Mouse (Mus musculus) cortical plate, adult 2 months (tissue): Measurements from ENCODE around the gene Slc35a3. TPM values are rescaled to one million over a fixed set of nuclear protein-coding genes. Genes with fewer than 3 reads are reported as not detected.

Experiments
- H3K27ac ChIP-seq: fragments of 200-500 bp; 2 replicates; pipeline ENCODE4 v1.5.1; 2012; ENCODE audit warnings: low read length, control low read depth, inconsistent platforms; ENCODE audit not compliant: insufficient read depth
- H3K4me1 ChIP-seq: fragments of 200-500 bp; 2 replicates; pipeline ENCODE4 v1.6.1; 2011; ENCODE audit warnings: low read length; ENCODE audit not compliant: control insufficient read depth, insufficient read depth
- H3K4me3 ChIP-seq: fragments of 200-500 bp; 2 replicates; pipeline ENCODE4 v1.5.1; 2011; ENCODE audit warnings: mild to moderate bottlenecking, low read length, control low read depth; ENCODE audit not compliant: insufficient read depth
- CTCF ChIP-seq: fragments of 200-500 bp; IDR thresholded peaks from 2 replicates; pipeline ENCODE4 v1.5.1; 2011; ENCODE audit warnings: mild to moderate bottlenecking, control low read depth, low read length; ENCODE audit not compliant: insufficient read depth; ENCODE audit errors: extremely low read depth
- POLR2A ChIP-seq: fragments of 200-500 bp; IDR thresholded peaks from 2 replicates; pipeline ENCODE4 v1.6.1; 2011; ENCODE audit warnings: mild to moderate bottlenecking, low read length, control low read depth; ENCODE audit not compliant: insufficient read depth; ENCODE audit errors: extremely low read depth
- polyA plus RNA-seq: library from polyadenylated mRNA; depleted of rRNA; stranded (reverse); fragments of >200 nt; gene quantifications from 2 replicates; pipeline ENCODE4 v1.2.3, GENCODE M21; 2012

Gene Slc35a3
- polyA plus RNA-seq, 1 experiment: 12.2 TPM

DNA sequence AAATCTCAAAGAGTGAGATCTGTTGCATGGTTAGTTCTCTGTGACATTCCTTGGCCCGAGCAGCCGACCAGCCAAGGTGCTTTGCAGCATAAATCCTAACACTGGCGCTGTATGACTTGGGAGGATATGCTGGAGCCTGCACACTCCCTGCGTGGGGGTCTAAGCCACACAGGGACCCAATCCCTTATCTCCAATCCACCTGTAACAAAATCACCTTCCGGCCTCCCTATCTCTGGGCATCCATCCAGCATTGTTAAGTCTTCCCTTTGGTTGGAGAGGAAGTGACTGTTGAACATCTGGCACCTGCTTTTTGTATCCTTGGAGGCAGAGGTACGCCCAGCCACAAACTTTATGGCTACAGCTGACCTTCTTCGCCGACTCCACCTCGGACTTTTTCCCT lies 14.2 kb upstream of the Slc35a3 start:
- Histone ChIP-seq H3K4me1 (no peaks in the 10 kb centered on the region), H3K4me3 (no peak overlapping the region), H3K27ac (no peak overlapping the region)
- TF ChIP-seq POLR2A: no peak
- TF ChIP-seq CTCF: no peak

DNA sequence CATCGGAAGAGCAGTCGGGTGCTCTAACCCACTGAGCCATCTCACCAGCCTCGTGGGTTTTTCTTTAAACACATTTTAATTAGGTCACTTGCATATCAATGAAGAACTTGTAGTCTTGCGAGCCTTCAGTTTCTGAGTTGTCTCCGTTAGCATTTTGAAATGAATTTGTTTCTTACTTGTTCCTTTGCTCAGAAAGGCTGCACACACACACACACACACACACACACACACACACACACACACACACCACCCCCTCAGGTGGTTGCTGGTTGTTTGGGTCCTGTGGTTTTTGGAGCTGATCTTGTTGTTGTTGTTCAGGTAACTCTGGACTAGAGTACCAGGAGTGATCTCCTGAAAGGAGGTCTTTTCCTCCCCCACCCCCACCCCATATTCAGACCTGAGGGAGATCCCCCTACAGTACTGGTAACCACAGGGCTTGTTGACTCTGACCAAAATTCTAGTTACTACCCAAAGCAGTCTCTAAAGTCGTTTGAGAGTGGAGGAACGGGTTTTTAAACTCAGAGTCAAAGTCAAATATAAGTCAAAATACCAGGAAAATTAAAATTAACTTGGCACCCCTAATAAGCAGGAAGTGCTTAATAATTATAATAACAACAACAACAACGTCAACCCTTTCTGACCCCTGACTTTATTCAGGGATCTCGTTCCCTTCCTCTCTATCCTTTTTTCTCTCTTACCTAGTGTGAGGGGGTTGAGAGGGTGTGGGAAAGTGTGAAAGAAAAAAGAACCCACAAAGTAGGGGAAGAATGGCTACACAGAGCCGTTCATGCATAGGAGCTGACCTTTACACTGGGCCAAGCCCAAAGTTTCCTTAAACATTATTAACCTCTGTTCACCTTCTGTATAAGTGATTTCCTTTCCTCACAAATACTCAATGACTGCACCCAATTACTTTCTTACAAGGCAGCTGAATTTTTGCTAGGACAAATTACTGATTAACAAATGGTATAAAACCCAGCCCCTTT lies 11.2 kb upstream of the Slc35a3 start:
- no peak overlapping the region for H3K27ac ChIP-seq
- H3K4me1 ChIP-seq: no peaks in the 10 kb centered on the region
- no peak overlapping the region for H3K4me3 ChIP-seq
- no peak for TF ChIP-seq POLR2A
- TF ChIP-seq CTCF: no peak

DNA sequence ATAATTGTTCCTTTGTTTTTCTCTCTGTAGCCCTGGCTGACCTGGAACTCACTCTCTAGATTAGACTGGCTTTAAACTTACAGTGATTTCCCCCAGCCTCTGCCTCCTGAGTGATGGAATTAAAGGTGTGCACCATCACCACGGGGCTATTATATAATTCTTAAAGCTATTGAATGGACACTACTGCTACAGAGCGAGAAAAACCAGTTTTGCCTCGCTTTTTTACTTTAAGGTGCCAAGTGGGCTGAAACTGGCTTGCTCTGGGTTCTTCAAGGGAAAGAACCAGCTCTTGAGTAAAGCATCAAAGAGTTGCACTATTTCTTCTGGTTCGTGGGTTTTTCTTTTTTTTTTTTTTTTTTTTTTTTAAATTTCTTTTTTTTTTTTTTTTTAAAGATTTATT lies 10.3 kb upstream of the Slc35a3 start:
- Histone ChIP-seq H3K27ac (no peak overlapping the region), H3K4me3 (no peak overlapping the region), H3K4me1 (no peaks in the 10 kb centered on the region)
- TF ChIP-seq CTCF: no peak
- no peak for TF ChIP-seq POLR2A

DNA sequence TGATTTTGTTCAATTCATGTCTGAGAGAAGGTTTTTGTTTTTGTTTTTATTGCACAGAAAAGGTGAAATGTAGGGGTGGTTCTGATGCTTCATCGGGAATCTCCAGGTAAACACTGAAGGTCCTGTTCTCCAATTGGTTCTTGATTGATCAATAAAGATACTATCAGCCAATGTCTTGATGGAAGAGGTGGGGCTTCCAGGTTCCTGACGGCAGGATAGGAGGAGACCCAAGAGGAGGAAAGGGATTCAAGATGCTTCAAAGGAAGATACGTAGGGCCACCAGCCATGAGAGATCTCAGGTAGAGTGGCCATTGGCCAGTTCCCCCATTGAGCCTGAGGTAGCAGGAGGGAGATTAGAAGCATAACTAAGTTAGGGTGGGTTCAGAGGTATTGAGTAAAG lies 6.3 kb upstream of the Slc35a3 start:
- Histone ChIP-seq H3K4me1 (no peaks in the 10 kb centered on the region), H3K27ac (no peak overlapping the region), H3K4me3 (no peak overlapping the region)
- TF ChIP-seq POLR2A (no peak), CTCF (no peak)

DNA sequence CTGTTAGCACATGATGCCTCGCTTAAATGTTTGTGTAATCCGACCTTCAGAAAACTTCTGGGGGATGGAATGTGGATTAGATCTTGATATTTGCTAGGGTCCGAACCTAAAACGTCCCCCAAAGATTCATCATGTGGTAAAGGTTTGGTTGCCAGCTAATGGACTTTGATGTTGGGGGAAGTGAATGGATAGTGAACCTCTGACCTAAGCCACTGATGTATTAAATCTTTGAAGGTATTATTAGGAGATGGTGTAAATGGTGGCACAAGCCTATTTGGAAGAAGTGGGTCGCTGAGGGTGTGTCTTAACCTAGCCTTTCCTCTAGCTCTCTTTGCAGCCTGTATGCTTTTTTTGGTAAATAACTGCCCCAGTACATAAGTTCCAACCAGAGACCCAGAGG lies 400 bp upstream of the Slc35a3 start:
- no peak for TF ChIP-seq POLR2A
- TF ChIP-seq CTCF: no peak
- H3K27ac ChIP-seq: no peak overlapping the region
- peak overlapping the region; percentile 99; the same call in 1 of the 2 replicates for H3K4me3 ChIP-seq
- no peaks in the 10 kb centered on the region; the same call in 1 of the 2 replicates for H3K4me1 ChIP-seq

DNA sequence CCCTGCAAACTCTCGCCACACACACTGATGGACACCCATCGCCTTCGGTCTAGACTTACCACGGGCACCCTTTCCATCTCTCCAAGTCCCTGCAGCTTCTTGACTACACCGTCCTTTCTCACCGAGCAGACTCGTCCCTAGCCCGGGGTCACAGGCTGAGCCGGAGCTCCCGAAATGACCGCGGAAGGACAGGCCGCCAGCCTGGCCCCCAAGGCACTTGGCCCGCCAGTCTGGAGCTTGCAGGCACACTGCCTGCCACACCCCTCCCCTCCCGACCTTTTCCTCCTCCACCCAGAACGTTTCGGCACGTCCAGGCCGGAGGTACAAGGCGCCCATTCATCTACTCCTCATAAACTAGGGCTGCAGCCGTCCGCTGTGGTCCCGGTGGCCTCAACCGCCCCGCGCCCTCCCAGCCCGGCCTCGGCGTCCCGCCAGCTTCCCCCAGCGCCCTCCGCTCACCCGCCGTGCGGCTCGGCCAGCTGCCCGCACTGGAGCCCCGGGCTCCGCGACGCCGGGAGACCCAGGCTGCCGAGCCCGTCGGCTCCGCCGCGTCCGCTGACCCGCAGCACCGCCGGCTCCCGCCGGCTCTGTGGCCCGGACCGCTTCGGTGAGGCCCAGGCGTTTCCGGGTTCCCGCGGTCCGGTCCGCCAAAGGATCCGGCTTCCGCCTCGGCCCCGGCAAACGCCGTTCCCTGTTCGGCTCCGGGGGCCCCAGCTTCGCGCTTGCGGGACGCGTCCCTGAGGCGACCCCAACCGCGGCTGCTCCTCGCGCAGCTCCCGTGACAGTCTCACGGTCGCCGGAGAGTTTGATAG lies 801 bp downstream of the Slc35a3 start:
- Histone ChIP-seq H3K4me1 (no peaks in the 10 kb centered on the region; the same call in 1 of the 2 replicates), H3K27ac (peak overlapping the region; percentile 26; the same call in 1 of the 2 replicates), H3K4me3 (peak overlapping the region; percentile 99)
- peak; percentile 14; the same call in 1 of the 2 replicates for TF ChIP-seq POLR2A
- no peak for TF ChIP-seq CTCF

DNA sequence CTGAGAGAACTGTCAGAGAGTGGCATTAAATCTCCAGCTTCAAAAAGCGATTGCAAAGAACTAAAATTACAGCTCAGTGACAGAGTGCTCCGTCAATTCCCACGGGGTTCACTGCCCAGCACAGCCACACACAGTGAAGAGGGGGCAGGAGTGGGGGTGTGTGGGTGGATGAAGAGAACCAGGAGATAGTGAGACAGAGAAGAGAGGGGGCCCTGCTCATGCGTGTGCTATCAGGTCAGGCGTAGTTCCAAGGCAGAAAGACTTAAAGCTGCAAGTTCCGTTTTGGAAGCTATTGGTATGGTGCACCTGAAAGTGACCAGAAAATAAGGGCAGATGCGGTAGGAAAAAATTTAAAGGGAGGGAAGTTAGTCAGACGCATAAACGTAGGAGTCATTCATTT lies 1.7 kb downstream of the Slc35a3 start:
- TF ChIP-seq POLR2A (no peak), CTCF (no peak)
- no peaks in the 10 kb centered on the region; the same call in 1 of the 2 replicates for H3K4me1 ChIP-seq
- no peak overlapping the region for H3K27ac ChIP-seq
- H3K4me3 ChIP-seq: peak overlapping the region; percentile 99; the same call in 1 of the 2 replicates

DNA sequence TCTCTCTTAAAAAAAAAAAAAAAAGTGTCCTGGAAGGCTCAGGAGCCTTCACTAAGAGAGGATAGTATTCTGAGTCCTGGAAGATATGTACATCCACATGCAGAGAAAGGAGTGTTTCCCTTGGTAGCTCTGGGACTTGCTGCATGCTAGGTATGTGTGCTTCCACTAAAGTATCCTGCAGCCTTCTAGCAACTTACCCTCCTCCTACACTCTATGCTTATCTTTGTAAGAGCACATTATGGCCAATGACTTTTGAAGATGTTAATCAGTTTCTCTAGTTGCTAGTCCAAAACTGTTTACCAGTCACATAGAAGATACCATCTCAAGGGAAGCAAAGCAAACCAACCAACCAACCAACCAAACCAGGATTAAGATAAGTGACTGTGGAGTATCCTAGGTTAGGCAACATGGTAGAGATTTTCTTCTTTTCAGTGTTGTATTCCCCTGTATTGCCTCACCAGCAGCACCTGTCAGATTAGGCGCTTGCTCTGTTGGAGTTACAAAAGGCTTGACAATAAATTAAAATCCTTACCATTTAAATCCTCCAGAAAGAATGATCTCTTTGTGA lies 6.9 kb downstream of the Slc35a3 start:
- no peaks in the 10 kb centered on the region for H3K4me1 ChIP-seq
- TF ChIP-seq POLR2A: no peak
- no peak for TF ChIP-seq CTCF
- H3K4me3 ChIP-seq: no peak overlapping the region
- no peak overlapping the region for H3K27ac ChIP-seq

DNA sequence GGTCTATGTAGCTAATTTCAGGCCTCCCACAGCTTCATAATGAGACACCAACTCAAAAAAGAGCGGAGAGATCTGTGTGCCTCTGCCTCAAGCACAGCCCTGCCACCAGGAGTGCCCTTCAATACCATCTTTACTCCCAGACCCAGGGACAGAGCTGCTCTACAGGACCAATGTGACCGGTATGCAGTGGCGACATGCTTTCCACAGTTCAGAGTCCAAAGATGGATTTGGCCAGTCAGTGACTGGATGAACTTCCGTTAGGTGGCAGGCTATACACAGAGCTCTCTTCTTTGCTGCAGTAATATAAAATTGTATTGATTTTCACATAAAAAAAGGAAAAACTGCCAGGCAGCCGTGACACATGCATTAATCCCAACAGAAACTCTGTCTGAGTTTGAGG lies 8.8 kb downstream of the Slc35a3 start:
- H3K4me3 ChIP-seq: no peak overlapping the region
- H3K4me1 ChIP-seq: no peaks in the 10 kb centered on the region
- H3K27ac ChIP-seq: no peak overlapping the region
- TF ChIP-seq CTCF (no peak), POLR2A (no peak)
